Comparison of ENCODE assay signal across 8 mouse cellular contexts in genomic region chr19:21036507-21037425, GRCm38 (mm10).
DNase-seq lines count a peak whose midpoint lies in the region; ATAC-seq lines count a peak whose summit lies in the region.

No protein-coding gene starts in this region.

- no peak for DNase-seq in limb, embryonic 11.5 days (ENCODE audit: low spot score)
- DNase-seq in limb, embryonic 10.5 days (ENCODE audit: low spot score), result no peak
- DNase-seq in embryo, embryonic 10 days (ENCODE audit: low spot score), result peak; percentile 28
- DNase-seq in lung, postnatal 14 days, result peak; percentile 60

- WGBS in limb, embryonic 11.5 days, result 77% methylated on average over 14 of the region's 14 CpGs
- 78% methylated on average over 14 of the region's 14 CpGs for WGBS in limb, embryonic 10.5 days
- WGBS in heart, embryonic 13.5 days, result 45% methylated on average over 14 of the region's 14 CpGs
- 25% methylated on average over 14 of the region's 14 CpGs for WGBS in kidney, embryonic 14.5 days

- H3K27ac ChIP-seq in limb, embryonic 11.5 days (replicated peaks; ENCODE audit: low read depth, low read length), result no peak overlapping the region
- H3K27ac ChIP-seq in limb, embryonic 10.5 days, result no peak overlapping the region
- H3K27ac ChIP-seq in heart, embryonic 13.5 days (replicated peaks), result peak overlapping the region; percentile 46
- H3K27ac ChIP-seq in kidney, embryonic 14.5 days (ENCODE audit: low read depth, low read length), result no peak overlapping the region

- H3K36me3 ChIP-seq in limb, embryonic 11.5 days (ENCODE audit: control insufficient read depth, insufficient read depth, low read length), result no peaks in the 10 kb centered on the region
- no peaks in the 10 kb centered on the region for H3K36me3 ChIP-seq in limb, embryonic 10.5 days
- H3K36me3 ChIP-seq in heart, embryonic 13.5 days, result no peaks in the 10 kb centered on the region
- H3K36me3 ChIP-seq in kidney, embryonic 14.5 days (ENCODE audit: control insufficient read depth, insufficient read depth, low read length), result no peaks in the 10 kb centered on the region

- H3K4me1 ChIP-seq in limb, embryonic 11.5 days (ENCODE audit: control insufficient read depth, insufficient read depth, low read length), result no peaks in the 10 kb centered on the region
- no peaks in the 10 kb centered on the region for H3K4me1 ChIP-seq in limb, embryonic 10.5 days
- peaks cover 12% of the 10 kb centered on the region for H3K4me1 ChIP-seq in heart, embryonic 13.5 days
- peaks cover 20% of the 10 kb centered on the region for H3K4me1 ChIP-seq in kidney, embryonic 14.5 days (ENCODE audit: control insufficient read depth, insufficient read depth, low read length)

- H3K4me2 ChIP-seq in limb, embryonic 11.5 days (ENCODE audit: low read depth, severe bottlenecking), result no peak overlapping the region
- peak overlapping the region; percentile 20; the same call in 1 of the 2 replicates for H3K4me2 ChIP-seq in heart, embryonic 13.5 days
- H3K4me2 ChIP-seq in kidney, embryonic 14.5 days (replicated peaks; ENCODE audit: low read depth, low read length), result no peak overlapping the region

- H3K4me3 ChIP-seq in limb, embryonic 11.5 days (ENCODE audit: low read depth, low read length), result no peak overlapping the region
- H3K4me3 ChIP-seq in limb, embryonic 10.5 days, result no peak overlapping the region
- H3K4me3 ChIP-seq in heart, embryonic 13.5 days, result no peak overlapping the region
- H3K4me3 ChIP-seq in kidney, embryonic 14.5 days (ENCODE audit: low read length), result no peak overlapping the region

- ATAC-seq in limb, embryonic 11.5 days (ENCODE audit: insufficient number of reproducible peaks, low FRiP score, low TSS enrichment, low read depth), result 0 out of 2 replicates have a peak, but pooled peaks have one; percentile 26
- ATAC-seq in heart, embryonic 13.5 days (ENCODE audit: extremely low read depth, insufficient number of reproducible peaks, low FRiP score, low TSS enrichment), result no peak
- ATAC-seq in kidney, embryonic 14.5 days (ENCODE audit: low FRiP score, low TSS enrichment), result peak; percentile 64; the same call in 1 of the 2 replicates
- ATAC-seq in neutrophil, adult 5-6 weeks (ENCODE audit: extremely low read depth, insufficient number of reproducible peaks, low FRiP score, poor library complexity, severe bottlenecking), result peak; percentile 53
- ATAC-seq in inflammation-experienced regulatory T-cells, adult 6 months, result no peak

- H3K9ac ChIP-seq in limb, embryonic 11.5 days (ENCODE audit: low read length), result no peak overlapping the region
- no peak overlapping the region; the same call in 1 of the 2 replicates for H3K9ac ChIP-seq in heart, embryonic 13.5 days
- H3K9ac ChIP-seq in kidney, embryonic 14.5 days (ENCODE audit: low read depth, low read length), result no peak overlapping the region

- H3K9me3 ChIP-seq in limb, embryonic 11.5 days (ENCODE audit: control insufficient read depth, low read length), result no peaks in the 10 kb centered on the region
- H3K9me3 ChIP-seq in limb, embryonic 10.5 days (replicated peaks), result no peaks in the 10 kb centered on the region
- H3K9me3 ChIP-seq in heart, embryonic 13.5 days, result no peaks in the 10 kb centered on the region
- H3K9me3 ChIP-seq in kidney, embryonic 14.5 days (ENCODE audit: control insufficient read depth, low read length), result no peaks in the 10 kb centered on the region

- H3K27me3 ChIP-seq in limb, embryonic 11.5 days (ENCODE audit: control insufficient read depth, insufficient read depth, low read length), result no peaks in the 10 kb centered on the region
- no peaks in the 10 kb centered on the region for H3K27me3 ChIP-seq in limb, embryonic 10.5 days (ENCODE audit: low read depth, poor library complexity, severe bottlenecking)
- H3K27me3 ChIP-seq in heart, embryonic 13.5 days (replicated peaks), result no peaks in the 10 kb centered on the region
- H3K27me3 ChIP-seq in kidney, embryonic 14.5 days (ENCODE audit: control insufficient read depth, insufficient read depth, low read length), result no peaks in the 10 kb centered on the region

Comparison
In these comparisons a context has a peak if more than half of its experiments do, and no peak if none do; other contexts are left out.
1. ATAC-seq: peak in limb, embryonic 11.5 days (single experiment), kidney, embryonic 14.5 days (single experiment) and neutrophil, adult 5-6 weeks (single experiment); none in heart, embryonic 13.5 days (single experiment) and inflammation-experienced regulatory T-cells, adult 6 months (single experiment).
2. DNase-seq: peak in embryo, embryonic 10 days (single experiment) and lung, postnatal 14 days (single experiment); none in limb, embryonic 11.5 days (single experiment) and limb, embryonic 10.5 days (single experiment).